Mouse (Mus musculus) erythroblast, embryonic 14.5 days (primary cell): ENCODE results near the gene Trp53i11. TPM values are rescaled to one million over a fixed set of nuclear protein-coding genes. Genes with fewer than 3 reads are reported as not detected.

Source experiments
- H3K27me3 ChIP-seq: 2 replicates; pipeline ENCODE4 v1.6.1; 2012; ENCODE audit warnings: inconsistent platforms; ENCODE audit not compliant: control insufficient read depth
- H3K36me3 ChIP-seq: 2 replicates; pipeline ENCODE4 v1.6.1; 2012; ENCODE audit warnings: mild to moderate bottlenecking, inconsistent platforms; ENCODE audit not compliant: control insufficient read depth
- H3K4me1 ChIP-seq: 2 replicates; pipeline ENCODE4 v1.6.1; 2012; ENCODE audit warnings: inconsistent platforms; ENCODE audit not compliant: control insufficient read depth
- H3K4me3 ChIP-seq: replicated peaks from 2 replicates; pipeline ENCODE3; 2012; ENCODE audit warnings: moderate library complexity, mild to moderate bottlenecking, inconsistent platforms
- H3K9me3 ChIP-seq: 2 replicates; pipeline ENCODE4 v1.6.1; 2012; ENCODE audit warnings: low read length, inconsistent platforms, mixed read lengths; ENCODE audit not compliant: control insufficient read depth
- GATA1 ChIP-seq: IDR thresholded peaks from 2 replicates; pipeline ENCODE4 v1.6.1; 2012; ENCODE audit warnings: low read length, inconsistent platforms, mixed read lengths
- TAL1 ChIP-seq: IDR thresholded peaks from 3 replicates; pipeline ENCODE4 v1.6.1; 2012; ENCODE audit warnings: low read length, inconsistent platforms, mixed read lengths
- polyA plus RNA-seq: library from polyadenylated mRNA; stranded (reverse); fragments of >175 nt; gene quantifications from 2 replicates; pipeline ENCODE4 v1.2.3, GENCODE M21; 2012

Gene Trp53i11
- 0.04 and 0.05 TPM in 2 replicates for polyA plus RNA-seq

- no peaks in the 10 kb centered on the region for H3K4me1 ChIP-seq
- TF ChIP-seq GATA1, result no peak
- no peak for TF ChIP-seq TAL1
- peaks cover 50% of the 10 kb centered on the region for H3K27me3 ChIP-seq
- no peaks in the 10 kb centered on the region for H3K36me3 ChIP-seq
- no peaks in the 10 kb centered on the region for H3K9me3 ChIP-seq
- H3K4me3 ChIP-seq, result peak within 1 kb of the TSS; percentile 43
Measured at GRCm38 (mm10) chr2:93187323-93187996, at the start of gene Trp53i11. Gene Trp53i11, plus strand, starts transcription at chr2:93187548.

- H3K4me1 ChIP-seq, result no peaks in the 10 kb centered on the region
- H3K36me3 ChIP-seq, result no peaks in the 10 kb centered on the region
- no peaks in the 10 kb centered on the region for H3K27me3 ChIP-seq
Measured at GRCm38 (mm10) chr2:93139476-93139875, 47.9 kb upstream of the Trp53i11 start.

GRCm38 (mm10) chr2:93141329-93141728 is 46.0 kb upstream of the Trp53i11 start:
- H3K36me3 ChIP-seq, result no peaks in the 10 kb centered on the region

More at GRCm38 (mm10) chr2:93139476-93139875, 47.9 kb upstream of the Trp53i11 start:
- TF ChIP-seq GATA1 (no peak), TAL1 (no peak)
- Histone ChIP-seq H3K4me3 (no peak overlapping the region), H3K9me3 (no peaks in the 10 kb centered on the region)

GRCm38 (mm10) chr2:93142616-93143015 is 44.7 kb upstream of the Trp53i11 start:
- no peaks in the 10 kb centered on the region for H3K36me3 ChIP-seq
- no peak overlapping the region for H3K4me3 ChIP-seq
- no peaks in the 10 kb centered on the region for H3K9me3 ChIP-seq
- TF ChIP-seq GATA1, result no peak
- no peak for TF ChIP-seq TAL1
- H3K27me3 ChIP-seq, result no peaks in the 10 kb centered on the region
- H3K4me1 ChIP-seq, result no peaks in the 10 kb centered on the region

More at GRCm38 (mm10) chr2:93141329-93141728, 46.0 kb upstream of the Trp53i11 start:
- no peaks in the 10 kb centered on the region for H3K27me3 ChIP-seq
- no peak overlapping the region for H3K4me3 ChIP-seq
- H3K9me3 ChIP-seq, result no peaks in the 10 kb centered on the region
- TF ChIP-seq GATA1, result no peak
- TF ChIP-seq TAL1, result no peak
- no peaks in the 10 kb centered on the region for H3K4me1 ChIP-seq

- no peaks in the 10 kb centered on the region for H3K9me3 ChIP-seq
- H3K27me3 ChIP-seq, result no peaks in the 10 kb centered on the region
- no peaks in the 10 kb centered on the region for H3K36me3 ChIP-seq
- no peak overlapping the region for H3K4me3 ChIP-seq
- TF ChIP-seq TAL1 (no peak), GATA1 (no peak)
- H3K4me1 ChIP-seq, result no peaks in the 10 kb centered on the region
Measured at GRCm38 (mm10) chr2:93144126-93144525, 43.2 kb upstream of the Trp53i11 start.

- TF ChIP-seq TAL1, result no peak
- no peak overlapping the region for H3K4me3 ChIP-seq
- H3K27me3 ChIP-seq, result no peaks in the 10 kb centered on the region
- H3K9me3 ChIP-seq, result no peaks in the 10 kb centered on the region
- H3K36me3 ChIP-seq, result no peaks in the 10 kb centered on the region
- H3K4me1 ChIP-seq, result no peaks in the 10 kb centered on the region
Measured at GRCm38 (mm10) chr2:93150009-93150408, 37.3 kb upstream of the Trp53i11 start.

GRCm38 (mm10) chr2:93150673-93151450 is 36.5 kb upstream of the Trp53i11 start:
- H3K4me1 ChIP-seq, result no peaks in the 10 kb centered on the region
- TF ChIP-seq TAL1 (no peak), GATA1 (no peak)
- no peaks in the 10 kb centered on the region for H3K36me3 ChIP-seq
- no peak overlapping the region for H3K4me3 ChIP-seq
- H3K27me3 ChIP-seq, result no peaks in the 10 kb centered on the region
- no peaks in the 10 kb centered on the region for H3K9me3 ChIP-seq

- no peak for TF ChIP-seq GATA1
- TF ChIP-seq TAL1, result no peak
- Histone ChIP-seq H3K4me3 (no peak overlapping the region), H3K9me3 (no peaks in the 10 kb centered on the region), H3K36me3 (no peaks in the 10 kb centered on the region), H3K27me3 (no peaks in the 10 kb centered on the region), H3K4me1 (no peaks in the 10 kb centered on the region)
Measured at GRCm38 (mm10) chr2:93152191-93152601, 35.2 kb upstream of the Trp53i11 start.

- Histone ChIP-seq H3K4me1 (no peaks in the 10 kb centered on the region), H3K4me3 (no peak overlapping the region), H3K36me3 (no peaks in the 10 kb centered on the region), H3K9me3 (no peaks in the 10 kb centered on the region), H3K27me3 (no peaks in the 10 kb centered on the region)
- TF ChIP-seq TAL1, result no peak
- TF ChIP-seq GATA1, result no peak
Measured at GRCm38 (mm10) chr2:93152883-93153491, 34.4 kb upstream of the Trp53i11 start.
